Mouse (Mus musculus): Measurements from ENCODE around the gene Wfikkn1. TPM values are rescaled to one million over a fixed set of nuclear protein-coding genes. Genes with fewer than 3 reads are reported as not detected.
A peak's percentile ranks its signal among the peaks of the same experiment; 100 is the strongest.

Gene Wfikkn1
- total RNA-seq, 1 experiment from 2014 or later, result 3.3 TPM

DNA sequence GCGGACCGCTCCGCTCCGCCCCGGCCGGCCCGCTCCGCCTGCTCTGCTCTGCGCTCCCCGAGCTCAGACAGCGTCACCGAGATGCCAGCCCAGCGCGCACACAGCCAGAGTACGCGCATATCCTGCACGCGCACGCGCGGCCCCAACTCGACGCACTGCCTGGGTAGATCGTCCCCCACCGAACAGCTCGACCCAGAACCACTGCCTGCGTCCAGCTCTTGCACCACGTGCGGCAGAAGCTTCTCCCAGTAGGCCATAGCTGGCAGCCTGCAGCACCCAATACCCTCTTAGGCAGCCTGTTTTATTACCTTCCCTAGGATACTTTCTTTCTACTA lies 43.6 kb downstream of the Wfikkn1 start, which contains the start of gene Rhbdl1:
Gene Rhbdl1, minus strand, starts transcription at position 220 of the 335 bp plus-strand sequence.
- DNase-seq, result peak; percentile 88

DNA sequence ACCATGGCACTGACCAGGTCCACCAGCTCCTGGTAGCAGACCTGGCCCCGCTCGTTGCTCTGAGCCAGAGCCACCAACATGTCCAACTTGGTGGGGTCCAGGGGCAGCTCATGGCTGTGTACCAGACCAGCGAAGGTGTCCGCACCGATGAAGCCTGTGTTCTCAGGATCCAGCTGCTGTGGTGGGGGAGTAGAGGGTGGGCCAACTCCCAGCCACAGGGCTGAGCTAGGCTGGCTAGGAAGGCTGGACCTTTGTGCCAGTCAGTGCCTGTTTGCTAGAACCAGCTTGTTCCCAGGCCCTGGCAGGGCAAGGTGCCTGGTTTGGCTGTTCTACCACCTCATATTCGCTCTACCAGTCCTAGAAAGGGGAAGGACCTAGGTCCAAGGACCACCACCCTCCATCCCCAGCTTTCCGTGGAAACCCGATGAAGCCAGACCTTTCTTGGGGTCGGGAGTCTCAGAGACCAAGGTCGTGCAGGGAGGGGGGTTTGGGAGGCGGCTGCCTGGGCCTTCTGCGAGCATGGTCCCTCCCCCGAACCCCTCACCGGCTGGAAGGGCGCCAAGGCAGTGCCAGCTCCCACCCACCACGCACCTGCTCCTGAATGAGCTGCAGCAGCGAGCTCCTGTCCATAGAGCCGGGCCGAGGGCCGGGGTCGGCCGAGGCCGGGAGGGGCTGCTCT lies 44.1 kb downstream of the Wfikkn1 start:
- no peak for DNase-seq

- no peak for DNase-seq
These were observed 44.8 kb downstream of the Wfikkn1 start for GRCm38 (mm10) chr17:25835816-25836215.

DNA sequence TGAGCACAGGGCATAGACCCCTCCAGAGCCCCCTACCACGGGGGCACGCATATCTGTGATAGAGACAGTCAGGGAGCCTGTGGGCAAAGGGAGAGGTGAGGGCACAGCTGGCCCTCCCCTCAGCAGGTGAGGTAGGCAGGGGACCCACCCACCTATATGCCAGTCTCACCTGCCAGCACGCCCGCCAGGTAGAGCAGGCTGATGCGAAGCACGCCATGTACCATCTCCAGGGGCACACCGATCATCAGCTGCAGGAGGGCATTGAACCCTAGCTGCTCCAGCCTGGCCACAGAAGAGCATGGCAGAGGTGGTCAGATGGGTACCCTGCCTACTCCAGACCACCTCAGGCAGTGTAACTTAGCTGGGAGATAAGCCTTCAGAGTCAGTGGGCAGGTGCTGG lies 45.4 kb downstream of the Wfikkn1 start:
- no peak for DNase-seq

- DNase-seq, result no peak
These were observed 45.9 kb downstream of the Wfikkn1 start for GRCm38 (mm10) chr17:25834595-25835222.

DNA sequence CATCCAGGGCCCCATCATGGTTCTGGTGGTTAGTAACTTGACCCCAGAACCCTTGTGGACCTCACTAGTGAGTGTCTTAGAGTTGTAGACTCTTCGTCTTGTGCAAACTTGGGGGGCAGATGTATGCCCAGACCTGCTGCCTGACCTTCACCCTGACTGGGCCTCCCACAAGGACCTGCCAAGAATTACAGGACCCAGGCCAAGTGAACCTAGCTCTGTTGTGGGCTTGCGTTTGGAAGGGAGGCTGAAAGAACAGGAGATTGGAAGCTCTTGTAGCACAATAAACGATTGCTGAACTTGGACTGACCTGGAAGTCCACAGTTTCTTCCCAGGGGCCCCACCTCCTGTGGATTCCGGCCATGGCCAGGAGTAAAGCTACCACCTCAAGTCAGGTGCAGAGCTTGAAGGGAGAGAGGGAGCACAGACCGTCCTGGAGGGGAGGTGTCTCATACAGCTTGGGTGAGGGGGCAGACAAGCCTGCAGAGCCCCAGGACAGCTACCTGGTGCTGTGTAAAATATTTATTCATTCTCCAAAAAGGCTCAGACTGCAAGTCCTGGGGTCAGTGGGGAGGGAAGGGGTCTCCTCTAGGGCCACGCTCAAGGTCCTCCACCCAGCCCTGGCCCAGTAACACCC lies 46.6 kb downstream of the Wfikkn1 start:
- no peak for DNase-seq

- DNase-seq, result peak; percentile 90
These were observed 47.4 kb downstream of the Wfikkn1 start, which contains the start of gene Stub1 for GRCm38 (mm10) chr17:25833291-25833663. TSS of gene Stub1 (minus strand) at chr17:25833404.

DNA sequence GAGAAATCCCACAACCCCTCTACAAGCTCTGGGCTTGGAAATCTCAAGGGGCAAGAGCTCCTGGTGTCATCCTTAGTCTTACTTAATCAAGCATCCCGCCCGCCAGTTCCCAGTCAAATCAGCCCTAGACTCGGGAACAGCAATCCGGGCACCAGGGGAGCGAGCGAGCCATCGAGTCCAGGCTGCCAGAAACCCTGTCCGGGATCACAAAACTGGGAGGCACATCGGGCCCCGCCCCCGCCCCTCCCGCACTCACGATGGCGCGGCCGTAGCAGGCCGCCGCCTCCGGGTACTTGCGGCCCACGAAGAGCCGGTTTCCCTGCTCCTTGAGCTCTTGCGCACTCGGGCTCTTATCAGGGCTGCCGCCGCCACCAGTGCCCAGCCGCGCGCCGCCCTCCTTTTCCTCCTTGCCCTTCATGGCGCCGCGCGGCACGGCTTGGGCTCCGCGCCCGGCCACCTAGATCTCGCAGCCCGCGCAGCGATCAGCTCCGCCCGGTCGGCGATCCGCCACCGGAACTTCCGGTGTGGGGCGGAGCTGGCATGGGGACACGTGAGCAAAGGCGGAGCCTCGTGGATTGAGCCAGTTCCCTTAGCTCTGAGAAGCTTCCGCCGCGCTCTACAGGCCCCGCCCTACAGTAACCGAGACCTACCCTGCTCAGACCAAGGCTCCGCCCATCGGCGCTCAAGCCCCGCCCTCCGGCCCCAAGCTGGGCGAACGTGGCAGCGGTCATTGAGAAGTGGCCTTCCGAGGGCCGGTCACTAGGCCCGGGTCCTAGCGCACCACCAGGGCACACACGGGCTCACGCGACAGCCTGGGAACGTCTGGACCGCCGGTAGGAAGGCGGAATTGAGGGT lies 48.0 kb downstream of the Wfikkn1 start:
- DNase-seq, result peak; percentile 99

GRCm38 (mm10) chr17:25831451-25832281 lies 49.0 kb downstream of the Wfikkn1 start:
- peak; percentile 58 for DNase-seq

GRCm38 (mm10) chr17:25830806-25831431 lies 49.7 kb downstream of the Wfikkn1 start:
- DNase-seq, result no peak

DNA sequence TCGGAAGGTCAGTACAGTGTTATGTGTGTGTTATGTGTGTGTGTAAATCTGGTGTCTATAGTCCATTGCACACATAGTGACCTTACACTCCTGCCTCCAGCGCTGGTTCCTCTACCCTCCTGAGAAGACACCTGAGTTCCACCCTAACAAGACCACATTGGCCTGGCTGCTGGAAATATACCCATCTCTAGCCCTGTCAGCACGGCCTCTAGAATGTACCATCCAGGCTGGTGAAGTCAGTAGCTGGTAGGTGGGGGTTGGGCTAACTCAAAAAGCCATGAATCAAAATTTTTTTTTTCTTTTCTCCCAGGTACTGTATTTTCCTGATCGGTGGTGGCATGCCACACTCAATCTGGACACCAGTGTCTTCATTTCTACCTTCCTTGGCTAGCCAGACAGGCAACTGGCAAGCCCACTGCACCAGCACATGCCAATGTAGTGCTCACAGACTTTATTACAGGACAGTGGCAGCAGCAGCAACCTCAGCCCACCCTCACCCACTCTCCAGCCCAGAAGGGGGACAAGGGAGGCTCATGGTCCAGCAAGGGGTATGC lies 50.4 kb downstream of the Wfikkn1 start:
- DNase-seq, result no peak

GRCm38 (mm10) chr17:25829558-25830017 lies 51.1 kb downstream of the Wfikkn1 start:
- no peak for DNase-seq

DNA sequence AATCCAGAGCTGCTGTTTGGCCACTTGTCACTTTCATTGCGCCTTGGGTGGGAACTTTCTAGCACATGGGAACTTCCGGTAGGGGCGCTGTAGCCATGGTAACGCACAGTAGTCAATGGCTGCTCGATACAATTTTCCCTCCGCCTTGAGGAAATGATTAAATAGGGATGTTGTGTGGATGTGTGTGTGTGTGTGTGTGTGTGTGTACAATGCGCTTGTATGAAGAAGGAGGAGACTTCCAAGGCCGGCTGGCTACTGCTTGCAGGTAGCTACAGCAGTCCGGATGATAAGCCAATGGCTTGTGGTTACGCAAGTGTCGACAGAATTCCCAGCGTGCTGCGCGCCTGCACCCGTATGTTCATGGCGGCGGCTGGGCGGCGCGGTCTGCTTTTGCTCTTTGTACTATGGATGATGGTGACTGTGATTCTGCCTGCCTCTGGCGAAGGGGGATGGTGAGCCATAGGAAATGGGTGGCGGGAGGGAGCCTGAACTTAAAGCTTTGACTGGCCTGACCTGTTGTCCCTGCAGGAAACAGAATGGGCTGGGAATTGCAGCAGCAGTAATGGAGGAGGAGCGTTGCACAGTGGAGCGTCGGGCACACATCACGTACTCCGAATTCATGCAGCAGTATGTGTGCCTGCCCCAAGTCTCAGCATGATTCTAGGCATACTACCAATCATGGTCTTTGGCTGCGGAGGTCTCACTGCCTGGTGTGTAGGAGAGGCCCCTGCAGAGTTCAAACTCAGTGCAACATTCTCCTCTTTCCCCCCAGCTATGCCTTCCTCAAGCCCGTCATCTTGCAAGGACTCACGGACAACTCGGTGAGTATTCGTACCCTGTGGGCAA lies 51.7 kb downstream of the Wfikkn1 start, which contains the start of gene Jmjd8:
Gene Jmjd8, plus strand, starts transcription at position 156 of the 846 bp plus-strand sequence.
- peak; percentile 79 for DNase-seq

GRCm38 (mm10) chr17:25828223-25828594 lies 52.4 kb downstream of the Wfikkn1 start:
- no peak for DNase-seq

Small RNAs within 50 kb of the gene (microRNA-seq; reads per million reads assigned to microRNA genes)
- gene Mir3082, result 1.7 to 2.5 reads per million in 2 experiments

Other genes starting within 250 kb of the Wfikkn1 start
- not detected in 2 replicates for gene Gng13, start 163.7 kb downstream of the Wfikkn1 start, total RNA-seq (2021)
- gene Chtf18, start 153.4 kb downstream of the Wfikkn1 start, total RNA-seq (2021), result 6.3 and 7.8 TPM in 2 replicates
- 14.1 and 14.6 TPM in 2 replicates for gene Rpusd1, start 153.2 kb downstream of the Wfikkn1 start, total RNA-seq (2021)
- gene Mslnl, start 144.8 kb downstream of the Wfikkn1 start, total RNA-seq (2021), result not detected in 2 replicates
- gene Msln, start 126.5 kb downstream of the Wfikkn1 start, total RNA-seq (2021), result 2.2 and 3.7 TPM in 2 replicates
- 31.6 and 31.8 TPM in 2 replicates for gene Narfl, start 107.1 kb downstream of the Wfikkn1 start, total RNA-seq (2021)
- 22.6 and 43.5 TPM in 2 replicates for gene Haghl, start 95.2 kb downstream of the Wfikkn1 start, total RNA-seq (2021)
- gene Ccdc78, start 94.3 kb downstream of the Wfikkn1 start, total RNA-seq (2021), result not detected in 2 replicates
- gene Fam173a, start 88.0 kb downstream of the Wfikkn1 start, total RNA-seq (2021), result 84.7 and 102 TPM in 2 replicates
- not detected in 2 replicates for gene AC134908.4, start 85.2 kb downstream of the Wfikkn1 start, total RNA-seq (2021)
- 22.1 and 25.5 TPM in 2 replicates for gene Metrn, start 83.7 kb downstream of the Wfikkn1 start, total RNA-seq (2021)
- gene Fbxl16, start 71.8 kb downstream of the Wfikkn1 start, total RNA-seq (2021), result 35.5 and 40.7 TPM in 2 replicates
- gene Wdr24, start 57.2 kb downstream of the Wfikkn1 start, total RNA-seq (2021), result 24.9 and 25.4 TPM in 2 replicates
- 92.9 and 104 TPM in 2 replicates for gene Jmjd8, start 52.0 kb downstream of the Wfikkn1 start, total RNA-seq (2021)
- gene Stub1, start 47.5 kb downstream of the Wfikkn1 start, total RNA-seq (2021), result 182 and 205 TPM in 2 replicates
- 15.4 and 20.2 TPM in 2 replicates for gene Rhbdl1, start 43.6 kb downstream of the Wfikkn1 start, total RNA-seq (2021)
- 12.8 and 26.6 TPM in 2 replicates for gene Gm20683, start 39.1 kb downstream of the Wfikkn1 start, total RNA-seq (2021)
- gene Rhot2, start 36.0 kb downstream of the Wfikkn1 start, total RNA-seq (2021), result 124 and 130 TPM in 2 replicates
- 26.7 and 28.0 TPM in 2 replicates for gene Wdr90, start 19.4 kb downstream of the Wfikkn1 start, total RNA-seq (2021)
- gene Mcrip2, start 12.1 kb downstream of the Wfikkn1 start, total RNA-seq (2021), result 479 and 493 TPM in 2 replicates
- 116 and 144 TPM in 2 replicates for gene Mettl26, start 5.8 kb downstream of the Wfikkn1 start, total RNA-seq (2021)
- gene Rab40c, start 38.9 kb upstream of the Wfikkn1 start, total RNA-seq (2021), result 33.0 and 36.9 TPM in 2 replicates
- 110 and 113 TPM in 2 replicates for gene Pigq, start 64.1 kb upstream of the Wfikkn1 start, total RNA-seq (2021)
- gene Nhlrc4, start 64.1 kb upstream of the Wfikkn1 start, total RNA-seq (2021), result not detected in 2 replicates
- not detected in 2 replicates for gene A930017K11Rik, start 71.7 kb upstream of the Wfikkn1 start, total RNA-seq (2021)
- 22.8 and 24.5 TPM in 2 replicates for gene Capn15, start 104.9 kb upstream of the Wfikkn1 start, total RNA-seq (2021)
- 22.7 and 25.2 TPM in 2 replicates for gene Rab11fip3, start 188.7 kb upstream of the Wfikkn1 start, total RNA-seq (2021)
- 18.5 and 22.6 TPM in 2 replicates for gene Decr2, start 209.5 kb upstream of the Wfikkn1 start, total RNA-seq (2021)
- 2.0 and 4.5 TPM in 2 replicates for gene Nme4, start 214.7 kb upstream of the Wfikkn1 start, total RNA-seq (2021)
- gene Tmem8, start 232.4 kb upstream of the Wfikkn1 start, total RNA-seq (2021), result 8.6 and 10.8 TPM in 2 replicates
- gene Mrpl28, start 242.6 kb upstream of the Wfikkn1 start, total RNA-seq (2021), result 80.3 and 83.4 TPM in 2 replicates